Mouse (Mus musculus) embryonic fibroblast, embryonic 13.5 days (primary cell): ENCODE data around the gene Sirt3. TPM values are rescaled to one million over a fixed set of nuclear protein-coding genes. Genes with fewer than 3 reads are reported as not detected.

Experiments used
- H3K27ac ChIP-seq: 2 replicates; pipeline ENCODE4 v1.5.1; 2012; ENCODE audit warnings: low read length, control low read depth, inconsistent platforms; ENCODE audit not compliant: insufficient read depth
- H3K4me1 ChIP-seq: 2 replicates; pipeline ENCODE4 v1.6.1; 2011; ENCODE audit warnings: low read length; ENCODE audit not compliant: control insufficient read depth, insufficient read depth
- H3K4me3 ChIP-seq: 2 replicates; pipeline ENCODE4 v1.5.1; 2011; ENCODE audit warnings: mild to moderate bottlenecking, control low read depth, low read length; ENCODE audit not compliant: insufficient read depth
- CTCF ChIP-seq: IDR thresholded peaks from 2 replicates; pipeline ENCODE4 v1.5.1; 2011; ENCODE audit warnings: mild to moderate bottlenecking, control low read depth, low read length, moderate library complexity, borderline replicate concordance; ENCODE audit not compliant: insufficient read depth
- POLR2A ChIP-seq: IDR thresholded peaks from 2 replicates; pipeline ENCODE4 v1.6.1; 2011; ENCODE audit warnings: low read depth, mild to moderate bottlenecking, control low read depth, low read length, moderate library complexity
- polyA plus RNA-seq: library from polyadenylated mRNA; stranded (reverse); fragments of >200 nt; gene quantifications from 2 replicates; pipeline ENCODE4 v1.2.4, GENCODE M21; 2011; ENCODE audit warnings: low read depth; ENCODE audit not compliant: missing spikeins, insufficient read length

Gene Sirt3
- polyA plus RNA-seq, 1 experiment, result 8.2 TPM

DNA sequence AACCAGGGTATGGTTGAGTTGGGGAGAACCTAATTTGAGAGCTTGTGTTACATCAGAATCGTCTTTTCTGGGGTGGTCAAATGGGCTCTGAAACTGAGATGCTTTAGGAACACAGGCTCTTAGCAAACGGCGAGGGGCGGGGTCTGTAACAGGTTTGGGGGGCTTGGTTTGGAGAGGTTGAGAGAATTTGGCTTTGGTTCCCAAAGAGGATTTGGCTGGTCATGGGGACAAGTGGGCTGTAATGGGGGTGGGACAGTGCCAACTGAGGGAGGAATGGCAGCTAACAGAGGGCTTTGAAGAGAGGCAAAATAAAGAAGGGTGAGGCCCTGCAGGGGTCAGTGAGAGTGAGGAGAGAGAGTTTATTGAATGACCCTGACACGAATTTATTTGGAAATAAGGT lies 42.6 kb downstream of the Sirt3 start:
- Histone ChIP-seq H3K4me3 (no peak overlapping the region), H3K4me1 (no peaks in the 10 kb centered on the region), H3K27ac (no peak overlapping the region)
- no peak for TF ChIP-seq POLR2A
- no peak for TF ChIP-seq CTCF

- Histone ChIP-seq H3K4me1 (no peaks in the 10 kb centered on the region), H3K4me3 (no peak overlapping the region), H3K27ac (no peak overlapping the region)
- TF ChIP-seq CTCF (no peak), POLR2A (no peak)
Measured at GRCm38 (mm10) chr7:140836243-140837115, 45.6 kb downstream of the Sirt3 start.

DNA sequence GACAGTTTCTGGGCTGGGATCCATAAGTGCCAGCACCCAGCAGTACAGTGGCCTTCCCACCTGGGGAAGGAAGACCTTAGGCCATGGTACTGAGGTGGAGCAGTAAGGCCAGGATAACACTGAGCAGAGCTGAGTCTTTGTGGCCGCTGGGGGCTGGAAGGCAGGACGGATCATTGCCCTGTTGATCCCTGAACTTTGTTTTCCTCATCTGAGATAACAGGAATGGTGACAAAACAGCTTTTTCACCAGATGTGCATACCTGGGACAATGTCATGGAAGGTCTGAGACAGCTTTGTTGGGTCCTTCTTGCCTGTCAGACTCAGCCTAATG lies 46.4 kb downstream of the Sirt3 start:
- Histone ChIP-seq H3K4me3 (no peak overlapping the region), H3K4me1 (no peaks in the 10 kb centered on the region), H3K27ac (no peak overlapping the region)
- TF ChIP-seq CTCF, result no peak
- no peak for TF ChIP-seq POLR2A

DNA sequence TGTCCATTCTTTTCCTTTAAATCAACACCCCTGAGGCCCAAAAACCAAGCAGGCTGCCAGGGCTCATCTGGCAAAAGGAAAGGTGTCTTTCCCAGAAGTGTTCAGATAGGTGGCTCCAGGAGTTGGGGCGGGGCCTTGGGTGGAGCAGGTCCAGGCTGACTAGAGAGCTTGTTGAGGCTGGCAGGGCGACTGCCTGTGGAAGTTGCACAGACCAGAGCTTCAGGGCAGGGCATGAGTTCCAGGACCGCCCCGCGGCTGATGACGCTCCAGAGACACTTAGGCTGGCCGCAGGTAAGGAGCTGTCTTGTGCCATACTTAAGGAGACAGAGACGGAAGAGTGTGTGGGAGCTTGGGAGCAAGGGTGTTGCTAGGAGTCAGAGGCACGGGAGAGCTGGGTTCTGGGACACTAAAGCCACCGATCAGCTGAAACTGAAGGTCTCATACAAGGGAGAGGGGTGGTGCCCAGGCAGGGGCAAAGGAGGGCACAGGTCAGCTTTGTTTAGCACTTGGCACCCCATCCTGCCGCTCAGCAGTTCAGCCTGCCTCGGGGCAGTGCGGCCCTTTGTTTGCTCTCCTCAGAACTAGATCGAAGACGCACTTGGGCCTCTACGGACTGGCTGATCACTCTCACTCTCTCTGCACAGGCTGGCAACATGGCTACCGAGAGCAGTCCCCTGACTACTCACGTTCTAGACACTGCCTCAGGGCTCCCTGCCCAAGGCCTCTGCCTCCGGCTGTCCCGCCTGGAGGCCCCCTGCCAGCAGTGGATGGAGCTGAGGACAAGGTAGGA lies 46.9 kb downstream of the Sirt3 start, which contains the start of gene Urah:
Urah (plus strand) TSS at position 51 of the 790 bp plus-strand sequence.
- Histone ChIP-seq H3K4me1 (no peaks in the 10 kb centered on the region), H3K4me3 (no peak within 1 kb of the TSS), H3K27ac (no peak within 1 kb of the TSS)
- no peak for TF ChIP-seq POLR2A

DNA sequence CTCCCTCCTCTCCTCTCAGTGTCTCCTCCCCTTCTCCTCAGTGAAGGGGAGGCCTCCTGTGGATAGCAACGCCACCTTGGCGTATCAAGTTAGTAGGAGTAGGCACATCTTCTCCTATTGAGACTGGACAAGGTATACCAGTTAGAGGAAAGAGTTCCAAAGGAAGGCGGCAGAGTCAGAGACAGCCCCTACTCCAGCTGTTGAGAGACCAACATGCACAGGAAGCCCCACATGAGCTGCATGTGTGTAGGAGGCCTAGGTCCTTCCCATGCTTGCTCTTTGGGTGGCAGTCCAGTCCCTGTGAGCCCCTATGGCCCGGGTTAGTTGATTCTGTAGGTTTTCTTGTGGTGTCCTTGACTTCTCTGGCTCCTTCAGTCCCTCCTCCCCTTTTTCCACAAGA lies 48.8 kb downstream of the Sirt3 start:
- H3K27ac ChIP-seq, result no peak overlapping the region
- no peak overlapping the region for H3K4me3 ChIP-seq
- H3K4me1 ChIP-seq, result no peaks in the 10 kb centered on the region
- TF ChIP-seq CTCF (no peak), POLR2A (no peak)

- H3K4me3 ChIP-seq, result no peak overlapping the region
- H3K27ac ChIP-seq, result no peak overlapping the region
- TF ChIP-seq POLR2A (no peak), CTCF (no peak)
- no peaks in the 10 kb centered on the region for H3K4me1 ChIP-seq
Measured at GRCm38 (mm10) chr7:140831447-140831846, 50.7 kb downstream of the Sirt3 start.

- H3K27ac ChIP-seq, result no peak overlapping the region
- TF ChIP-seq POLR2A (no peak), CTCF (no peak)
- no peak overlapping the region for H3K4me3 ChIP-seq
- H3K4me1 ChIP-seq, result no peaks in the 10 kb centered on the region
Measured at GRCm38 (mm10) chr7:140828171-140828881, 53.8 kb downstream of the Sirt3 start.

DNA sequence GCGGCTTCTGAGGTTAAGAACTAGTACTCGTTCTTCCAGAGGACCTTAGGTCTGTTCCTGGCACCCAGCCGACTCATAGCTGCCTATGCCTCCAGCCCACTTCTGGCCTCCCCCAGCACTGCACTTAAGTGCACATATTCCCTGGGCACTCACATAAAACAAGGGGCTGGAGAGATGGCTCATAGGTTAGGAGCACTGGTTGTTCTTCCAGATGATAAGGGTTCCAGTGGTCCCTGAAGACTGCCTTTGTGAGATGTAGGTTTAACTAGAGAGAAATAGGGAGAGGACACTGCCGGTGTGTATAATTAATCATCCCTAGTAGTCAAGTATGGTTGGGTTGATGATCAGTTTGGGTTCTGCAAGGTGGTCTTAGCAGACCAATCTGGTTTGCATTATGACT lies 59.4 kb downstream of the Sirt3 start:
- TF ChIP-seq POLR2A (no peak), CTCF (no peak)
- no peak overlapping the region for H3K27ac ChIP-seq
- no peak overlapping the region for H3K4me3 ChIP-seq
- H3K4me1 ChIP-seq, result no peaks in the 10 kb centered on the region

- Histone ChIP-seq H3K27ac (peak within 1 kb of the TSS; percentile 1; the same call in 1 of the 2 replicates), H3K4me3 (peak within 1 kb of the TSS; percentile 39), H3K4me1 (no peaks in the 10 kb centered on the region)
- TF ChIP-seq CTCF (no peak), POLR2A (peak; percentile 56)
Measured at GRCm38 (mm10) chr7:140821653-140822329, 60.3 kb downstream of the Sirt3 start, which contains the start of gene Zfp941. TSS of gene Zfp941 (minus strand) at chr7:140822178.
